Mouse (Mus musculus) liver, embryonic 14.5 days (tissue): ENCODE data around the gene Lima1.

Experiments used
- CTCF ChIP-seq: IDR thresholded peaks from 2 replicates; pipeline ENCODE4 v1.5.1; 2016; ENCODE audit warnings: antibody characterized with exemption, low read depth, control low read depth
- EP300 ChIP-seq: IDR thresholded peaks from 2 replicates; pipeline ENCODE4 v1.6.1; 2016; ENCODE audit warnings: antibody characterized with exemption, low read depth

- TF ChIP-seq CTCF (no peak), EP300 (no peak)
Observed at GRCm38 (mm10) chr15:99767467-99767866, 107.8 kb downstream of the Lima1 start.
